Mouse (Mus musculus) midbrain, postnatal 0 days (tissue): ENCODE data around the gene Evx1. TPM values are rescaled to one million over a fixed set of nuclear protein-coding genes. Genes with fewer than 3 reads are reported as not detected.

Experiments used
- ATAC-seq: fragments of 200-750 bp; cut with Nextera tagmentation; 2 replicates; pipeline ENCODE4 v1.8.0; 2017; ENCODE audit warnings: moderate number of reproducible peaks, mild to moderate bottlenecking, moderate TSS enrichment, moderate library complexity; ENCODE audit not compliant: low FRiP score
- DNase-seq: peaks from one replicate; pipeline ENCODE4 v3.0.0-alpha.2; 2015; ENCODE audit warnings: low spot score
- H3K27ac ChIP-seq: fragments of 300-500 bp; sonication (generic); 2 replicates; pipeline ENCODE4 v1.5.1; 2014; ENCODE audit warnings: low read depth, mild to moderate bottlenecking, low read length, mixed read lengths
- H3K27me3 ChIP-seq: fragments of 300-500 bp; sonication (generic); 2 replicates; pipeline ENCODE4 v1.6.1; 2014; ENCODE audit warnings: low read length, control low read depth, mixed read lengths; ENCODE audit not compliant: insufficient read depth
- H3K36me3 ChIP-seq: fragments of 300-500 bp; sonication (generic); 2 replicates; pipeline ENCODE4 v1.6.1; 2014; ENCODE audit warnings: low read length, control low read depth, mixed read lengths; ENCODE audit not compliant: insufficient read depth
- H3K4me1 ChIP-seq: fragments of 300-500 bp; sonication (generic); 2 replicates; pipeline ENCODE4 v1.6.1; 2014; ENCODE audit warnings: mild to moderate bottlenecking, control low read depth, antibody characterized with exemption, low read length, mixed read lengths; ENCODE audit not compliant: insufficient read depth
- H3K4me2 ChIP-seq: fragments of 300-500 bp; sonication (generic); 2 replicates; pipeline ENCODE4 v1.6.1; 2014; ENCODE audit warnings: low read depth, mild to moderate bottlenecking, low read length, mixed read lengths; ENCODE audit not compliant: poor library complexity, severe bottlenecking
- H3K4me3 ChIP-seq: fragments of 300-500 bp; sonication (generic); 2 replicates; pipeline ENCODE4 v1.5.1; 2014; ENCODE audit warnings: low read depth, mild to moderate bottlenecking, low read length, moderate library complexity
- H3K9ac ChIP-seq: fragments of 300-500 bp; sonication (generic); replicated peaks from 2 replicates; pipeline ENCODE4 v1.6.1; 2014; ENCODE audit warnings: mild to moderate bottlenecking, low read length, moderate library complexity, mixed read lengths; ENCODE audit not compliant: poor library complexity, severe bottlenecking
- H3K9me3 ChIP-seq: fragments of 300-500 bp; sonication (generic); 2 replicates; pipeline ENCODE4 v1.6.1; 2016; ENCODE audit warnings: low read length, control low read depth
- CTCF ChIP-seq: IDR thresholded peaks from 2 replicates; pipeline ENCODE4 v1.5.1; 2016; ENCODE audit warnings: antibody characterized with exemption, mild to moderate bottlenecking
- WGBS: fragments of 180-500 bp; shearing (Covaris S2); extraction: QIAGEN DNeasy Blood & Tissue Kit; methylation state at CpG from one replicate; pipeline ENCODE4 v1.1.7; 2014; 5-methylcytosine and 5-hydroxymethylcytosine counted together
- polyA plus RNA-seq: library from polyadenylated mRNA; unstranded; fragments of >200 nt; fragmentation: Nextera tagmentation; extraction: Ambion mirVana; gene quantifications from 2 replicates; pipeline ENCODE4 v1.2.1, GENCODE M21; 2015
- total RNA-seq: library from RNA; depleted of rRNA; stranded (reverse); fragments of >200 nt; gene quantifications from 2 replicates; pipeline ENCODE4 v1.2.3, GENCODE M21; 2014

Gene Evx1
- total and polyA plus RNA-seq, 2 experiments from 2014 or later, result 0.85 to 1.0 TPM

DNA sequence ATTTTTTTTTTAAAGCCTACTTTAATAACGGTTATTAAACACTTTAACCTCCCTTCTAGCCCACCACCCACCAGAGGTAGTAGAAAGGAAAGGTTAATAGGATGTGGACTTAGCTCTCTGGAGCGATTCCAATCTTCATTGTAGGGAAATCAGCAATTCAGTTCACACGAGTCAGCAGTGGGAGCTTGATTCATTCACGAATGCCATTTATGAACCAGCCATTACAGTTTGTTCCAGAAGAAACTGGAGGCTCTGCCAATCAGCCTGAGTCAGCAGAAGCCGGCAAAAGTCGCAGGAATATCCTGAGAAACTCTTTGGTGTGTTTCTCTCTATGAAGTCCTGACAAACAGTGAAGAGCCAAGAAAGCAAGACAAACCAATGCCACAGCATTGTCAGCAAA lies 18.7 kb upstream of the Evx1 start:
- no peak overlapping the region for H3K4me2 ChIP-seq
- H3K9me3 ChIP-seq, result no peaks in the 10 kb centered on the region
- DNase-seq (no peak), ATAC-seq (no peak)
- H3K4me3 ChIP-seq, result no peak overlapping the region
- TF ChIP-seq CTCF, result no peak
- no peaks in the 10 kb centered on the region for H3K4me1 ChIP-seq
- WGBS, result 66% methylated on average over 6 of the region's 6 CpGs
- H3K9ac ChIP-seq, result no peak overlapping the region
- no peaks in the 10 kb centered on the region for H3K36me3 ChIP-seq
- peaks cover 64% of the 10 kb centered on the region for H3K27me3 ChIP-seq
- H3K27ac ChIP-seq, result no peak overlapping the region

DNA sequence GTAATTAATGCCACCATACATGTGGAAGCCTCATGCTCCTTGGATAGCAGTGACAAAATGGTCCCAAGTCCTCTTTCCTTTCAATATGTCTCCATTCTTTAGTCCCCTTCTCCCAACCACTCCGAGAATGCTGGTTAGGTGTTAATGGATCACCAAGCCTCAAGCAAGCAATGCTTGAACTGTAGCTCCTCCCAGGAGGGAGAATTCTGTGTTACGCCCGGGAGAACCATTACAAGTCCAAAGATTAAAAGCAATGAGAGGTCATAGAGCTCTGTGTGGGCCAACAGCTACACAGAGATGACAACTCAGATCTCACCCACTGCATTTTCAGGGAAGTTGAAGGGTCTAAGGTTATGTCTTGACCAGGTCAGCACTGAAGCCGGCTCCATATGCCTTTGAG lies 14.8 kb upstream of the Evx1 start:
- ATAC-seq, result no peak
- H3K4me3 ChIP-seq, result no peak overlapping the region
- H3K4me1 ChIP-seq, result no peaks in the 10 kb centered on the region
- peaks cover 39% of the 10 kb centered on the region for H3K27me3 ChIP-seq
- H3K27ac ChIP-seq, result no peak overlapping the region
- WGBS, result 86% methylated on average over 4 of the region's 4 CpGs
- no peak for DNase-seq
- TF ChIP-seq CTCF, result no peak
- H3K4me2 ChIP-seq, result no peak overlapping the region
- H3K9ac ChIP-seq, result no peak overlapping the region
- no peaks in the 10 kb centered on the region for H3K9me3 ChIP-seq
- H3K36me3 ChIP-seq, result no peaks in the 10 kb centered on the region

DNA sequence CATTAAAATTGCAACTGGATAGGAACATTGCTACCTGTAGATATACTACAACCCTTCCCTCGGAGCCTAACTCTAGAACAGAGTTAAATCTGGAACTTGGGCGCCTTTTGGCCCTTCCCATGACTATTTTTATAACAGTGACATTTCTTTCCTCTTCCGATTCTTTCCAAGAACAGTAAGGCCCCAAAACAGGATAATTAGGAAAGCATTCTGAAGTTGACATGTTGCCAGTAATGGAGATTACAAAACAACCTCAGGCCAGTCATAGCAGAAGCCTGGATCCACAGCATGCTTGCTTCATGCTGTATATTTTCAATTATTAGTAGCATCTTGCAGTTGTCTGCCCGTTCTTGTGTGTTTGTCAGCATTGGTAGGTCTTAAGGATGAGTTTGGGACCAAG lies 12.5 kb upstream of the Evx1 start:
- H3K36me3 ChIP-seq, result no peaks in the 10 kb centered on the region
- peaks cover 43% of the 10 kb centered on the region for H3K27me3 ChIP-seq
- TF ChIP-seq CTCF, result no peak
- ATAC-seq (no peak), DNase-seq (no peak)
- H3K4me3 ChIP-seq, result no peak overlapping the region
- no peak overlapping the region for H3K27ac ChIP-seq
- no peaks in the 10 kb centered on the region for H3K4me1 ChIP-seq
- WGBS, result 79% methylated on average over 4 of the region's 4 CpGs
- no peaks in the 10 kb centered on the region for H3K9me3 ChIP-seq
- no peak overlapping the region for H3K4me2 ChIP-seq
- H3K9ac ChIP-seq, result no peak overlapping the region

DNA sequence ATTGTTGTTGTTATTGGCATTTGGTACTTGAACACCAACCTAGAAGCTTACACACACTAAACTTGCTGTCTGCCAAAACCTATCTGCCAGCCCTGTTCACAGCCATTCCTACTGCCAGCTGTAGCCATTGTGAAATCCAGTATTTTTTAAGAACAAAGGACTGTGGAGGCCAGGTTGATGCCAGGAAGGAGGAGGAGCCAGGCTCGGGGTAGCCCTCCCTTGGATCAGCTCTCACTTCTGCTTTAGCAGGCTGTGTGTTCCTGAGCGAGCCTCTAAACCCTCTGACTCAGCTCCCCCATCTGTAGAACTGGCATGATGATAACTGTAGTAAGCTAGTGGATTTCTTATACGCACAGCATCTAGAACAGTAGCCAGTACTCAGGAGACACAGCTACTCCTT lies 9.9 kb upstream of the Evx1 start:
- H3K36me3 ChIP-seq, result no peaks in the 10 kb centered on the region
- H3K9me3 ChIP-seq, result no peaks in the 10 kb centered on the region
- H3K9ac ChIP-seq, result no peak overlapping the region
- peaks cover 44% of the 10 kb centered on the region for H3K27me3 ChIP-seq
- H3K27ac ChIP-seq, result no peak overlapping the region
- WGBS, result 58% methylated on average over 3 of the region's 3 CpGs
- no peak for TF ChIP-seq CTCF
- DNase-seq (no peak), ATAC-seq (no peak)
- H3K4me1 ChIP-seq, result no peaks in the 10 kb centered on the region
- no peak overlapping the region for H3K4me2 ChIP-seq
- no peak overlapping the region for H3K4me3 ChIP-seq

DNA sequence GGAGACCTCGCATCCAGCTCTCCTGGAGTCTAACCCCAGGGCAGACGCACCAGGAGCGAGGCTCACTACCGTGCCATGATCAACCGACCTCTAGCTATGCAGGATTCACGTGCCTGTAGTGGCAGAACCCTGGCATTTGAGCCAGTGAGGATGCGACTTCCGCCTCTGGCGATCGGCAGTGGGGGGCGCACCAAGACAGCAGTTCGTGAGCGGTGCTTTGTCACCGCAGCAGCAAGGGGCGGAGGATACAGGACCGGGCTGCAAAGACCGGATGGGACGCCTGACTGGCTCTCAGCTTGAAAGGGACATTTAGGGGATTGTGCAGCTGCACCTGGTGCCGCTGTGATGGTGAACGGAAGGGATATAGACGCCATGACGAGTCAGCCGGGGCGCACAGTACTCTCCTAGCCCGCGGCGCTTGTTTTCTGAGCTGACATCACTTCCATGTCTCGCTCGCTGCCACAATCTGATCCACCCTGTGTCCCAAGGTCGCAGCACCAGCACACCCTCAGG lies 7.4 kb upstream of the Evx1 start:
- H3K27me3 ChIP-seq, result peaks cover 55% of the 10 kb centered on the region
- H3K9me3 ChIP-seq, result no peaks in the 10 kb centered on the region
- ATAC-seq, result peak; percentile 81
- H3K4me2 ChIP-seq, result peak overlapping the region; percentile 76
- no peak overlapping the region for H3K27ac ChIP-seq
- peak; percentile 87 for TF ChIP-seq CTCF
- peak overlapping the region; percentile 47 for H3K4me3 ChIP-seq
- H3K9ac ChIP-seq, result peak overlapping the region; percentile 42; the same call in 1 of the 2 replicates
- H3K36me3 ChIP-seq, result no peaks in the 10 kb centered on the region
- H3K4me1 ChIP-seq, result no peaks in the 10 kb centered on the region
- WGBS, result under 1% methylated on average over 30 of the region's 30 CpGs
- peak; percentile 81 for DNase-seq

DNA sequence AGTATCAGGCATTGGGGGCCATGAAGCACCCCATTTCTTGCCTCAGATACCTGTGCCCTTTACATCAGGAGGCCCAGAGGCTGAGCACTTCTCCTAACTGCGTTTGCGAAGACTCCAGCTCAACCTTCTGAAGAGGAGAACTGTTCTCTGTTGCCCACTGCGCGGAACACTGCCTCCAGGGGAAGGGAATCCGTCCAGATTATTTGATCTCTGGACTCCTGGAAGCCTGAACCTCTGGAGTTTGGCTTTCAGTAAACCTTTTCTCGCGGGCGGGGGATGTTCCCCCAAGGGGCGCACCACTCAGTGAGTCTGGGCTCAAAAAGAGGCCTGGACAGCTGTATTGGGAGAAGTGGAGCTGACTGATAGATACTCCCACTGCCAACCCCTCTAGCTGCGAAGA lies 3.5 kb upstream of the Evx1 start:
- peaks cover 75% of the 10 kb centered on the region for H3K27me3 ChIP-seq
- no peak for DNase-seq
- H3K9ac ChIP-seq, result no peak overlapping the region
- no peak overlapping the region for H3K27ac ChIP-seq
- no peaks in the 10 kb centered on the region for H3K9me3 ChIP-seq
- ATAC-seq, result no peak
- 16% methylated on average over 10 of the region's 10 CpGs for WGBS
- no peak overlapping the region for H3K4me2 ChIP-seq
- H3K36me3 ChIP-seq, result no peaks in the 10 kb centered on the region
- no peak overlapping the region for H3K4me3 ChIP-seq
- H3K4me1 ChIP-seq, result no peaks in the 10 kb centered on the region
- no peak for TF ChIP-seq CTCF
